Mouse (Mus musculus) cerebellum, adult 18-20 months (tissue): ENCODE measurements around the gene Optn.

ENCODE experiments used
- DNase-seq, 2 experiments: peaks; one replicate each; pipeline ENCODE4 v3.0.0; 2021

Optn gene

GRCm38 (mm10) chr2:5059997-5060396, 3.9 kb downstream of the Optn start:
- DNase-seq, result no peak

GRCm38 (mm10) chr2:5058436-5058835, 5.4 kb downstream of the Optn start:
- DNase-seq, result no peak

GRCm38 (mm10) chr2:5050562-5050961, 13.3 kb downstream of the Optn start:
- DNase-seq, result no peak

GRCm38 (mm10) chr2:5047016-5047415, 16.8 kb downstream of the Optn start:
- no peak for DNase-seq

GRCm38 (mm10) chr2:5045269-5045965, 18.4 kb downstream of the Optn start:
- no peak for DNase-seq

- DNase-seq, result no peak
These were observed 19.5 kb downstream of the Optn start for GRCm38 (mm10) chr2:5044321-5044720.

GRCm38 (mm10) chr2:5043476-5043761, 20.4 kb downstream of the Optn start:
- DNase-seq, result no peak

GRCm38 (mm10) chr2:5042616-5043475, 21.0 kb downstream of the Optn start:
- no peak for DNase-seq

- DNase-seq, result no peak
These were observed 22.0 kb downstream of the Optn start for GRCm38 (mm10) chr2:5041854-5042253.

- DNase-seq, result no peak
These were observed 23.3 kb downstream of the Optn start for GRCm38 (mm10) chr2:5040281-5041161.

- DNase-seq, result no peak
These were observed 24.3 kb downstream of the Optn start for GRCm38 (mm10) chr2:5039350-5040170.

GRCm38 (mm10) chr2:5038320-5038719, 25.5 kb downstream of the Optn start:
- DNase-seq, result peak; percentile 66 to 76

GRCm38 (mm10) chr2:5037390-5037789, 26.5 kb downstream of the Optn start:
- no peak for DNase-seq

GRCm38 (mm10) chr2:5036411-5037076, 27.3 kb downstream of the Optn start:
- DNase-seq, result no peak

- no peak for DNase-seq
These were observed 28.6 kb downstream of the Optn start for GRCm38 (mm10) chr2:5035241-5035640.

GRCm38 (mm10) chr2:5034801-5035200, 29.1 kb downstream of the Optn start:
- DNase-seq, result no peak

GRCm38 (mm10) chr2:5033546-5034420, 30.1 kb downstream of the Optn start:
- no peak for DNase-seq

GRCm38 (mm10) chr2:5032665-5033064, 31.2 kb downstream of the Optn start:
- no peak for DNase-seq

- DNase-seq, result peak; percentile 48 to 63
These were observed 32.6 kb downstream of the Optn start for GRCm38 (mm10) chr2:5031215-5031614.

GRCm38 (mm10) chr2:5029808-5030207, 34.0 kb downstream of the Optn start:
- no peak for DNase-seq

GRCm38 (mm10) chr2:5028047-5028446, 35.8 kb downstream of the Optn start:
- DNase-seq, result no peak
